9 mouse cellular contexts compared by ENCODE assay signal in the genomic region with DNA sequence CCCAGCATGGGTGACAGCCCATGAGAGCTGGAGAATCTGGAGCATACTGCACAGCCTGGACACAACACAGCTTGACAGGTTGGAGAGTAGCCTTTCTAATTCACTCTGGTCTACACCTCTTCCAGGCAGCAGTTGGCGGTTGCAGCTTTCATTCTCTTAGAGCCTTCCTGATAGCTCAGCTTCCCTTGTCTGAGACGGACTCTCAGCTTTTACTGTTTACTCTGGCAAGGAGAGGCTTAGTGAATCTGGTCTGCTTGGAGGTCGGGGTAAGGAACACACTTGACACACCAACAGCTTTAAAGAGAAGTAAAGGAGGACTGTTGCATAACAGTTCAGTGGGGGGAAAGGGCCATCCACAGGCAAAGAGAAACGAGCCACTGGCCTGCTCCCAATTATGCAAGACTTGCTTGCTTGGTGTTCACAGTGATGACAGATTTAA. TPM values are rescaled to one million over a fixed set of nuclear protein-coding genes. Genes with fewer than 3 reads are reported as not detected.
DNase-seq lines count a peak whose midpoint lies in the region; ATAC-seq lines count a peak whose summit lies in the region.
"Had no signal": no experiment of that assay in that cellular context is flagged by ENCODE, and none has a peak within 500 bp of the region (broad histone marks: within the 10 kb centered on the region; RNA-seq: fewer than 3 reads in every experiment).

No protein-coding gene starts in this region.

- H3K9me3 ChIP-seq in liver, embryonic 12.5 days (replicated peaks) = no peaks in the 10 kb centered on the region
- no peaks in the 10 kb centered on the region for H3K9me3 ChIP-seq in heart, embryonic 15.5 days (replicated peaks)
- H3K9me3 ChIP-seq in midbrain, embryonic 13.5 days = no peaks in the 10 kb centered on the region
- H3K9me3 ChIP-seq: G1E had no signal

- H3K27me3 ChIP-seq in liver, embryonic 12.5 days (replicated peaks) = no peaks in the 10 kb centered on the region
- H3K27me3 ChIP-seq in heart, embryonic 15.5 days = no peaks in the 10 kb centered on the region
- no peaks in the 10 kb centered on the region for H3K27me3 ChIP-seq in midbrain, embryonic 13.5 days

- no peak for DNase-seq in liver
- DNase-seq in cerebellum, postnatal 36 days = peak; percentile 13 to 14
- peak; percentile 51 to 62 for DNase-seq in kidney, postnatal 4 days
- no peak for DNase-seq in frontal cortex, postnatal 10 days (ENCODE audit: low spot score in 2 of 2)

- peaks cover 43% of the 10 kb centered on the region for H3K36me3 ChIP-seq in liver, embryonic 12.5 days
- H3K36me3 ChIP-seq in heart, embryonic 15.5 days = no peaks in the 10 kb centered on the region
- no peaks in the 10 kb centered on the region for H3K36me3 ChIP-seq in midbrain, embryonic 13.5 days

- 42% methylated on average over 4 of the region's 4 CpGs for WGBS in liver, embryonic 12.5 days (ENCODE audit: insufficient replicate concordance)
- 30% methylated on average over 4 of the region's 4 CpGs for WGBS in heart, embryonic 15.5 days
- 53% methylated on average over 4 of the region's 4 CpGs for WGBS in midbrain, embryonic 13.5 days

- H3K27ac ChIP-seq in liver, embryonic 12.5 days = peak overlapping the region; percentile 67
- H3K27ac ChIP-seq in heart, embryonic 15.5 days = 0 out of 2 replicates have a peak overlapping the region, but pooled peaks have one; percentile 49
- peak overlapping the region; percentile 40 for H3K27ac ChIP-seq in midbrain, embryonic 13.5 days

- ATAC-seq in liver, embryonic 12.5 days = peak; percentile 24; the same call in 1 of the 2 replicates
- peak; percentile 43; the same call in 1 of the 2 replicates for ATAC-seq in heart, embryonic 15.5 days (replicated peaks; ENCODE audit: insufficient number of reproducible peaks, insufficient read depth, low FRiP score, low read depth)
- ATAC-seq in midbrain, embryonic 13.5 days = no peak; the same call in 1 of the 2 replicates
- no peak for ATAC-seq in megakaryocyte-erythroid progenitor cell, adult 5-6 weeks (replicated peaks; ENCODE audit: low FRiP score, low TSS enrichment, poor library complexity, severe bottlenecking)

- no peak overlapping the region for H3K9ac ChIP-seq in liver, embryonic 12.5 days
- H3K9ac ChIP-seq in heart, embryonic 15.5 days = no peak overlapping the region
- no peak overlapping the region for H3K9ac ChIP-seq in midbrain, embryonic 13.5 days (replicated peaks)

- no peak overlapping the region for H3K4me3 ChIP-seq in liver, embryonic 12.5 days
- no peak overlapping the region for H3K4me3 ChIP-seq in heart, embryonic 15.5 days
- no peak overlapping the region for H3K4me3 ChIP-seq in midbrain, embryonic 13.5 days (replicated peaks)

- H3K4me1 ChIP-seq in liver, embryonic 12.5 days = peaks cover 14% of the 10 kb centered on the region
- H3K4me1 ChIP-seq in heart, embryonic 15.5 days (replicated peaks) = peaks cover 12% of the 10 kb centered on the region
- H3K4me1 ChIP-seq in midbrain, embryonic 13.5 days (replicated peaks) = peaks cover 21% of the 10 kb centered on the region

- H3K4me2 ChIP-seq in liver, embryonic 12.5 days = no peak overlapping the region
- H3K4me2 ChIP-seq in heart, embryonic 15.5 days = no peak overlapping the region
- no peak overlapping the region for H3K4me2 ChIP-seq in midbrain, embryonic 13.5 days (replicated peaks)

RNA-seq across cellular contexts. Expression of gene Eif2b3, which starts 22.1 kb away (rescaled TPM):
- polyA plus RNA-seq in liver, embryonic 12.5 days (2016; fragmentation: Nextera tagmentation; extraction: Ambion mirVana) = 55.2 and 55.3 TPM in 2 replicates
- polyA plus RNA-seq in heart, embryonic 15.5 days (2015; fragmentation: Nextera tagmentation; extraction: Ambion mirVana) = 19.8 and 24.6 TPM in 2 replicates
- polyA plus RNA-seq in midbrain, embryonic 13.5 days (2015; fragmentation: Nextera tagmentation; extraction: Ambion mirVana) = 45.5 and 50.2 TPM in 2 replicates
- 53.5 and 56.7 TPM in 2 replicates for total RNA-seq in megakaryocyte-erythroid progenitor cell, adult 5-6 weeks (2014; fragmentation: Nextera tagmentation)
- total RNA-seq in megakaryocyte-erythroid progenitor cell, adult 5-6 weeks (2017) = 61.4 and 65.7 TPM in 2 replicates

RNA-seq across cellular contexts. Expression of gene Hectd3, which starts 46.2 kb away (rescaled TPM):
- polyA plus RNA-seq in liver, embryonic 12.5 days (2016; fragmentation: Nextera tagmentation; extraction: Ambion mirVana) = 11.8 TPM in 2 replicates
- 5.5 and 8.3 TPM in 2 replicates for polyA plus RNA-seq in heart, embryonic 15.5 days (2015; fragmentation: Nextera tagmentation; extraction: Ambion mirVana)
- polyA plus RNA-seq in midbrain, embryonic 13.5 days (2015; fragmentation: Nextera tagmentation; extraction: Ambion mirVana) = 18.3 and 20.2 TPM in 2 replicates
- total RNA-seq in megakaryocyte-erythroid progenitor cell, adult 5-6 weeks (2014; fragmentation: Nextera tagmentation) = 10.8 and 14.8 TPM in 2 replicates
- total RNA-seq in megakaryocyte-erythroid progenitor cell, adult 5-6 weeks (2017) = 12.7 and 15.0 TPM in 2 replicates

RNA-seq across cellular contexts. Expression of gene Urod, which starts 47.1 kb away (rescaled TPM):
- polyA plus RNA-seq in liver, embryonic 12.5 days (2016; fragmentation: Nextera tagmentation; extraction: Ambion mirVana) = 547 and 565 TPM in 2 replicates
- polyA plus RNA-seq in heart, embryonic 15.5 days (2015; fragmentation: Nextera tagmentation; extraction: Ambion mirVana) = 82.5 and 92.9 TPM in 2 replicates
- 73.4 and 73.6 TPM in 2 replicates for polyA plus RNA-seq in midbrain, embryonic 13.5 days (2015; fragmentation: Nextera tagmentation; extraction: Ambion mirVana)
- total RNA-seq in megakaryocyte-erythroid progenitor cell, adult 5-6 weeks (2014; fragmentation: Nextera tagmentation) = 222 and 304 TPM in 2 replicates
- total RNA-seq in megakaryocyte-erythroid progenitor cell, adult 5-6 weeks (2017) = 130 and 163 TPM in 2 replicates

RNA-seq across cellular contexts. Expression of gene Ptch2, which starts 54.6 kb away (rescaled TPM):
- polyA plus RNA-seq in liver, embryonic 12.5 days (2016; fragmentation: Nextera tagmentation; extraction: Ambion mirVana) = 1.3 and 1.4 TPM in 2 replicates
- polyA plus RNA-seq in heart, embryonic 15.5 days (2015; fragmentation: Nextera tagmentation; extraction: Ambion mirVana) = 1.6 and 3.1 TPM in 2 replicates
- polyA plus RNA-seq in midbrain, embryonic 13.5 days (2015; fragmentation: Nextera tagmentation; extraction: Ambion mirVana) = 7.1 and 7.3 TPM in 2 replicates
- total RNA-seq in megakaryocyte-erythroid progenitor cell, adult 5-6 weeks (2014; fragmentation: Nextera tagmentation) = 0.25 TPM in 1 of 2 replicates, not detected in the other
- total RNA-seq in megakaryocyte-erythroid progenitor cell, adult 5-6 weeks (2017) = not detected in 2 replicates
- polyA plus RNA-seq: G1E had no signal

Comparison
In these comparisons a context has a peak if more than half of its experiments do, and no peak if none do; other contexts are left out.
1. ATAC-seq: peak in liver, embryonic 12.5 days (single experiment) and heart, embryonic 15.5 days (single experiment); none in midbrain, embryonic 13.5 days (single experiment) and megakaryocyte-erythroid progenitor cell, adult 5-6 weeks (single experiment).
2. DNase-seq: peak in cerebellum, postnatal 36 days (2 of 2) and kidney, postnatal 4 days (2 of 2); none in liver (single experiment) and frontal cortex, postnatal 10 days (0 of 2).
3. Peak in every context shown above with its lines, with median percentiles within 50 percentile points of each other: H3K27ac ChIP-seq.